Mouse (Mus musculus): Measurements from ENCODE around the gene Cer1. TPM values are rescaled to one million over a fixed set of nuclear protein-coding genes. Genes with fewer than 3 reads are reported as not detected.
A peak's percentile ranks its signal among the peaks of the same experiment; 100 is the strongest.

Gene Cer1
- total RNA-seq, 2 experiments from 2014 or later: 0.29 to 0.42 TPM

DNA sequence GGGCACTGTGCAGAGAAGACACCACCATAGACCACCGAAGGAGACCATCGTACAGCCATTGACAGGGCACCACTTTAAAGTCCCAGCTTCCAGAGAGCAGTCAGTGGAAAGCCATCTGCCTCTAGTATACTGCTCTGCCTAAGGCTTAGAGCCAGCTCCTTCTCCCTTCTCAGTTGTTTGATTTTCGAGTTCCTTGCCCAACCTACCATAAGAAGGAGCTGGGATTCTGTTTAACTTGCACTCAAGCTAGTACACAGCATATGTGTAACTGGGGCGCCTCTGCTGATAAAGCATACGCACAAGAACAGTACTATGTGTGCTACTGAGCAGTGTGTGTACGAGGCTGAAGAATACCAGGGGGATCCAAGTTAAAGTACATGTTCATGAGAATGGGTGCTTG, 5.8 kb downstream of the Cer1 start:
- intact Hi-C loops (cut with DNase I): no loop called here
- no peak for DNase-seq (ENCODE audit: low spot score in 2 of 2)

DNA sequence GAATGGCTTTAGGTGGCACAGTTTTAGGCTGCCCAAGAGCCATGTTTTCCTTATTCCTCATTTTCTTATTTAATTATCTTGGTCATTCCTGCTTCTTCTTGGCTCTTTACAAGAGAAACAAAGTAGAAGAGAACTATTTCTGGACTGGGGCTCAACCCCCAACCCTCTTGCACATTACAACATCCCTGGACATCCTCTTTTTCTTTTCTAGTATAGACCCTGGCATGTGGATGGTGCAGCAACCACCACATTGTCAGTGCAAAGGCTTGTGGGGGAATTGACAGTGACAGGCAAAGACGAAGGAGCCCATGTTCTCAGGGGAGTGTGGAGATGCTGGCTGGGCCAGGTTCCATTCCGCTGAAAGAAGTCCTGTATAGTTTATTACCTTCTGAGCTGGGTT, 8.3 kb downstream of the Cer1 start:
- no peak for DNase-seq (ENCODE audit: low spot score in 2 of 2)
- intact Hi-C loops (cut with DNase I): no loop called here

DNA sequence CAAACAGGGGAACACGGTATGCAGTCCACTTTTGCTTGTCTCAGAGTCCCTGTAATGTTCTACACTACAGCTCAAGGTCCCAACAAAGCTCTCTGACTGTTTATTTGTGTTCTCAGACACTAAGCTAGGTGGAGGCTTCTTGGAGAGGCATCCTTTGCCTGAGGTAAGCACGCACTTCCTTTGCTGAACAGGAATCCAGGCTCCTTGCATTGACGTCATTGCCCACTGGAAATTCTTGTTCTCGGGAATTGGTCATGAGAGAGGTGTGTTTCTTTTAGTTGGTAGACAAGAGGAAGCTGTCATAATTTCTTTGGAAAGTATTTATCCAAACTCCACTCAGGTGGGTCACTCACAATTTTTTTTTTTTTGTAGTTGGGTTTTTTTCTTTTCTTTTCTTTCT, 9.4 kb downstream of the Cer1 start:
- intact Hi-C loops (cut with DNase I): no loop called here
- no peak for DNase-seq (ENCODE audit: low spot score in 2 of 2)

DNA sequence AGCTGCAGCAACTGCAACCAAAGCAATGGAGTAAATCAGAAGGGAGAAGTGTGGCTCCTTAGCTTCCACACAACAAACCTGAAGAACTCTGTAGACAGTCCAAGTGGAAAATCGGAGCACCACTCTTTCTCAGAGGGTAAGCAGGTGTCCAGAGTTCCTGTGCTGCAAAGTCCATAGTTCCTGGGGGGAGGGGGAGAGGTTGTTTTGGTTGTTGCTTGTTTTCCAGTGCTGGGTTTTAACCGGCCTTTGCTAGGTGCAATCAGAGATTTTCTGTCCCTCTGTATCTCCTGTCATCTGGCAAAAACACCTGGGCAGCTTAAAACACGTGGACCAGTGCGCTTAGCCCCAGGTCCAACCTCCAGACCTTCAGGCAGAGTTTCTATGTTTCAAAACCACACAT, 10.2 kb downstream of the Cer1 start:
- no peak for DNase-seq (ENCODE audit: low spot score in 2 of 2)
- intact Hi-C loops (cut with DNase I): no loop called here

DNA sequence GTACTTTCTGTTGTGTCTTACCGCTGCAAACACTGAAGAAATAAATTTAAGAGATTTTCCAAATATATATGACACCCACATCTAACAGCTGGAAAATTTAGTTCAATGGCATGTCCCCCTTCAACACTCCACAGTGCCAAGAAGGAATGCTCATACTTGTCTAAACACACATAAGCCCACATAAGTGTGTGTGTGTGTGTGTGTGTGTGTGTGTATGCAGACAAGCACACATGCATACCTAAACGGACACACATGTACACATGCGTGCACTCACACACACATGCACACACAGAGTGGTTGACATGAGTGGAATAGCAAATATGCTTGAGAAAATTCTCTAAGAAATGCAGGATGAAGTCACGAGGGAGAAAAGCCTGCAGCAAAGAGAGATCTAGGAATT, 12.4 kb downstream of the Cer1 start:
- intact Hi-C loops (cut with DNase I): no loop called here
- DNase-seq (ENCODE audit: low spot score in 2 of 2): no peak

DNA sequence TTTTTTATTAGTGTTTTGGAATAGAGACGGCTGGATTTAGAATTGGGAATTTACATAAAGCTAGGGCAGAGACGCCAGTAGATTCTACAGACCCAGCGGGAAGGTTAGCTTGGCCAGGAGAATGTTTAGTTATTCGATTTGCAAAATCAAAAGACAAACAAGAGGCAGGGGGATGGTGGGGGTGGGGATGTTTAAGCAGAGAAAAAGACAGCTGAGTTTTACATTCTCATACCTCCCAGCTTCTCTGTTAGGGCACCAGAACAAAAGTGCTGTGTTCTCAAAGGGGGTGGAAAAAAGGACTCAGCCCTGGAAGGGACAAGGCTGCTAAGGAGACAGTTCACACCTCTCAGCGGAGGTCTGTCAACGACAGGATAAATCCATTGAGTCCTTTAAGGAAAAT, 12.8 kb downstream of the Cer1 start:
- intact Hi-C loops (cut with DNase I): no loop called here
- no peak for DNase-seq (ENCODE audit: low spot score in 2 of 2)

DNA sequence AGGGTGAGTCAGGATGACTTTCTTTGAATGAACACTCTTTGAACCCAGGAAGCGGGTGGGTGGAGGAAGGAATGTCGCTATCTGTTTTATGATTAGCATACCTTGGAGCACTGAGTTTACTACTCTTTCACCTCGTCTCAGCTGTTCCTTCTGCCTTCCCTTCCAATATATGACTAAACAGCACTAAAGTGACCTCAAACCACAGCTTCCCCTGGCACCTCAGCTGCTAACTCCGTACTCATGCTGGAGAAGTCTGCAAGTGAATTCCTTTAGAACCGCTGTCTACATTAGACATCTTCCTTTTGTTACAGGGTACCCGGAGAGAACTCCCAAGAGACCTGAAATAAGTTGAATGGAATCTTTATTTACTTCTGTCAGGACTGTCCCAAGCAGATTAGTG, 14.0 kb downstream of the Cer1 start:
- no peak for DNase-seq (ENCODE audit: low spot score in 2 of 2)
- intact Hi-C loops (cut with DNase I): no loop called here

DNA sequence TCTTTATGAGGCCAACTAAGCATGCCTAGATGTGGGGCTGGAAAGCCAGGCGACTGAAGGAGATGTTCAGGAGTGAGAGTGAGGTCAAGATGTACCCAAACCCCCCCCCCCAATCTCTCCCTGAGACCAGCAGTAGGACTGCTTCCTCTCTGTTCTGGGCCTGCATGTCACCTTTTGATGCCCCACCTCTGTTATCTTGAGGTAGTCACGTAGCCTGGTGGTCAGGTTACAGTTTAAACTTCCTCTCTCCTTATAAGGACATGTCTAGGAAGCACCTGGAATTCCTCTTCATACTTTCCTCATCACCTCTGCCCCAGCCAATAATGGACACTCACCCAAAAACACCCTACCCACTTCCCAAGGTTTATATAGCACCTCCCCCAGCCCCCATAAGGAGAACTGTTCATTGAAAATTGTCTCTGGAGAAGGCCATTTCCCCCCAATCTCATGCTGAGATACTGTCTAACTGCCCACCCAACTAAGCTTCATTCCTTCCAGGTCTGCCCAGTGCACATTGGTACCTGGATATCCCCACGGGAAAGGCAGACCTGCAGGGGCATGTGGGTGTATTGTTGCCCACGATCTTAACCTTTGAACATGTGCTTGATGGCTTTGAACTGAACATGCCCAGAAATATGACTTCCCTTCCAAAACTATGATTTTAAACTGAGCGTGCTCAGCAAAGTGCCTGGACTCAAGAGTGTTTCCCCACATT, 17.1 kb downstream of the Cer1 start:
- intact Hi-C loops (cut with DNase I): no loop called here

DNA sequence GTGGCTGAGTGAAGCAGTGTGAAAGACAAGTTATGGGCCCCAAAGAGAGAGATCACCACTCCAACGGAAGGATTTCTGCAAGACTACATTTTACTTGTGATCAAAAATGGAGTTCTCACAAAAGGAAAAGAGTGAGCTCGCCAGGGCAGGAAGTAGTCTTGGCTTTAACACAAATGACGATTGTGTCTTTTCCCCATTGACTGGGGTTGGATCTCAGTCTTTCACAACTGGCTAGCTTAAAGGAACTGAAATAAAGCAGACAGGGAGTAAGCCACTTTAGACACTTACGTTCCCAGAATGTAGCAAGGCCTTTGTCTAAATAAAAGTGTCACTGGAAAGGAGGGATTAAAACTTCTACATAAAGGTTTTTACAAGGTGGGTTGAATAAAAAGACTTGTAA, 17.8 kb downstream of the Cer1 start:
- DNase-seq (ENCODE audit: low spot score in 2 of 2): no peak
- intact Hi-C loops (cut with DNase I): no loop called here

More for the DNA sequence above, 17.1 kb downstream of the Cer1 start:
- no peak for DNase-seq (ENCODE audit: low spot score in 2 of 2)

DNA sequence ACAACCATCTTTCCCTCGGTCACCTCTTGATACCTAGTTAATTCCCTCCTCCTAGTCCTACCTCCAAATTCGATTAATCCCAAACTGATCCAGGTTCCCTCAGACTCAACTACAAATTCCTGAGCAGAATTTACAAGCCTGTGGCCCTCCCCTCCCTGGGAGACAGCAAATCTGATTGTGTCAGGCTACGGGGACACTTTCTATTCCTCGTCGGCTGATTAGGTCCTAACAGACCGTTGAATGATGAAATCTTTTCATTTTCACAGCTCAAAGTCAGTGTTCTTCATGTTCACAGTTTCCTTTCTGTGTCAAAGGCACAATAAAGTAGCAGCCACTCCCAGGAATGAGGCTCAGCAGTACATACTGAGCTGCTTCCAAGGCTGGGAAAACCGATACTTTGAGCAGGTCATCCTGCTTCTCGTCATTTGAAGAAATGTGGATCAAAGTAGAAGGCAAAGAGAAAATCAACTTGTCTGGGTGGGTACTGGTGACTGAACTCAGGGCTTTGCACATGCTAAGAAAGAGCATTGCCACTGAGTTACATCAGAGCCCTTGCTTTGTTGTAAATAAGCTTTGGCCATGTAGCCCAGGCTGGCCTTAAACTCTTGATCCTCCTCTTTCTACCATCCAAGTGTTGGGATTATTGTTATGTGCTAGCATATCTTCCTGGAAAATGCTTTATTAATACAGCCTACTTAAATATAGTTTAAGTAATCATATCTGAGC, 19.8 kb downstream of the Cer1 start:
- intact Hi-C loops (cut with DNase I): no loop called here
- no peak for DNase-seq (ENCODE audit: low spot score in 2 of 2)

DNA sequence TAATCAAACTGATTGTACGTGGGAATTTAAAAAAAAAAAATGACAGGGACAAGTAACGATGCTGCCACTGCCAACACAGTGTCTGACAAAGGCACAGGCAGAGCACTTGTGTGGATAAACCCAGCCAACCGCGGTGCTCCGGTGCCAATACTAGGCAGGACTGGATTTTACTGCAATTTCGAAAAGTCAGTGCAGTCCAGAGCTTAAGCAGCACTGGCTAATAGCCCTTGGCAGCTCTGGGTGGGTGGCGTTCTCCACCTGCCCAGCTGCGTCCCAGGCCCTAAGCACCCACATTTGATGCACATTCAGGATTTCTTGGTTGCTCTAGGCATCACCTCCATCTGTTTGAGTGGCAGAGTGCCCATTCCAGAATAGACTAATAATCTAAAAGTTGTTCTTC, 21.6 kb downstream of the Cer1 start:
- no peak for DNase-seq (ENCODE audit: low spot score in 2 of 2)
- intact Hi-C loops (cut with DNase I): no loop called here

DNA sequence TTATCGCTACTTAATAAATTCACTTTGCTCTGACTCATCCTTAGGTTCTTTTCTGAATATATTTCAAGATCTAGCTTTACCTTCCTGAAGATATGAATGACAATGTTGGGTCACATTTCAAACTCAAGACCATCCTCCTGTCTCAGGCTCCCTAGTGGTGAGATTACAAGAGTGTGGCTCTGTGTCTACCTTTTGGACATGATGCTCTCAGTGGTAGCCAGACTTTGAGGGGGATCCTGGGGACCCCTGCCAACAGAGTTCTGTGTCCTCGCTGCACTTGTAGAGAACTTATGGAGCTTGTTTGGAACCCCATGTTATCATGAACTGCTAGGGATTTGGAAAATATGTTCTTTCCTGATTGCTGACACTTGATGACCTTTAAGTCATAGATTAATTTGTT, 23.5 kb downstream of the Cer1 start:
- intact Hi-C loops (cut with DNase I): no loop called here
- no peak for DNase-seq (ENCODE audit: low spot score in 2 of 2)

DNA sequence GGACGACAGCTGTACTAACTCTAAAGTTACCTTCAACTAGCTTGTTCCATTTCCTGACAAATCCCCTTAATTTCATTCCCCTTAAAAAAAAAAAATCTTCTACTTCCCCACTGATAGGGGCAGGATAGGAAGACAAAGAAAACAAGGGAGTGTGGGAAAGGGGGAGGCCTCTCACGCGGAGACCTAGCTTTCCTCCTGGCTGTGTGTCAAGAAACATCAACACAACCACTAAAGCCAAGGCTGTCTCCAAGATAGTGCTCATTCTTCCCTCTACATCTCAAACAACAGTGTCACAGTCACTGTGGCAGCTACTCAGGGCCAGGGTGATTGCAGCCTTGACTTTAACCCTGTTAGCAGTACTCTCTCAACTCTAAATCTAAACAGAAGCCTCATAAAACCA, 24.4 kb downstream of the Cer1 start:
- DNase-seq (ENCODE audit: low spot score in 2 of 2): no peak
- intact Hi-C loops (cut with DNase I): no loop called here

DNA sequence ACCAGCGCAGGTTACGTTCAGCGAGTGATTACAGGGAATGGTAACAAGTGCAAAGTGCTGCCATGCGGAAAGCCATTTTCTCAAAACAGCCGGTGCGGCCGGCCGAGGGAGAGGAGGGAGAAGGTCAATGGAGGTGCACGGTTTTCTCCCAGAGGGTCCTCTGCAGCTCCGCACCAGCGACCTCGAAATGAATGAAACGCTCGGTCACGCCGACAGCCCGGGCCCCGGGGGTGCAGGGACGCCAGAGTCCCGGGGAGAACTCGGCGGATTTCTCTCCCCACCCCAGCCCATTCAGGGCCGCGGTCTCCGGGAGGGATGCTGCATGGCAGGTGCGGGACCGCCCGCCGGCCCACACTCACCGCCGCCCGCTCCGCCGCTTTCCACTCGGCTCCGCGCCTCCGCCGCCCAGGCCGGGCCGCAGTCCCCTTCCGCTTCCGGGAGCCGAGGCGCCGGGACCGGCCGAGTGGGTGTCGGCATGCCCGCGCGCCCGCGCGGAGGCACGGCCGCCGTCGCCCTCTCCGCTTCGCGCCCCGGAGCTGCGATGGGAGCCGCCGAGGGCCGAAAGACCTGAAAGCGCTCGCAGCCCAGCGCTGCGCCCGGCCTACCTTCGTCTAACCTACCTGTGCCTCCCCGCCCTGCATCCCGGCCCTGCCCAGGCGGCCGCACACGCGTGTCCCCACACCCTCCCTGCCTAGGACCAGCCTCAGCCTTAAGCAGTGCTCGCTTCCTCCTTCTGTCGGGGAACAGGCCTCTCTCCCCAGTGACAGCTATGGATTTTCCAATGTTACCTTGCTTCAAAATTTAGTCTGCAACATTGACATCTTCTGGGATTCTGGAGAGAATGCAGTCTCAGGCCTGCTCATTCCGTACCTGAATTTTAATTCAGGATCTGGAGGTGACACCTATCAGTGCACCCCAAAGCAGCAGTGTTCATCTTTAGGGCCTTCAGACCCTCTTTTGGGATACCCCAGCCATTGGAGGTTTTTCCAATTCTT, 25.5 kb downstream of the Cer1 start, which contains the start of gene Zdhhc21:
Gene Zdhhc21 (minus strand): TSS at position 828 of the 995 bp plus-strand sequence.
- peak; percentile 88 to 91 for DNase-seq (ENCODE audit: low spot score in 2 of 2)
- intact Hi-C loops (cut with DNase I): loop anchor here (5.0 to 10.0 kb wide), 2 partner anchors 73 to 335 kb away; no protein-coding TSS in a partner anchor

DNA sequence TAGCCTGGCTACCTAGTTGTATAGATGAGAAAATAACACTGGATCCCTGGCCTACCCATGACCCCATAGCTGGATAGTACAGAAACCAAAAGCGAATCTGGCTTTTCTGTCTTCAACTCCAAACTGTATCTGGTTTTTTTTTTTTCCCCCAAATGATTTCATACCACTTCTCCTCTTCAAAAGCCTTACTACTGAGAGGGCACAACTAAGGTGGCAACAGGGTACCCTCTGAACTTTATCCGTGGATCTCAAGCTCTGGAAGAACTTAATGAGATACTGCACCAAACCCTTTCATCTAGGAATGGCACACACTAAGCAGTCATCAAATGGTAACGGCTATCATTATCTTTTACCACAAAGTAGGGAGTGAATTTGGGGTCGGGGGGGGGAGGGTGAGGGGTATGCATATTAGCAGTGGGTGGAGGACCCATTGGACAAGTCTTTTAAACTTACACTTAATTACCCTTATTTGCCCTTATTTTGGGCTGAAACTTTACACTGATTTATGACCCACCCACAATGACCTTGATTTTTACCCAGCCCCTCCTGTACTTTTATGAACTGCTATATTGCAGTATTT, 26.4 kb downstream of the Cer1 start:
- intact Hi-C loops (cut with DNase I): loop anchor here (5.0 to 10.0 kb wide), 2 partner anchors 74 to 336 kb away; no protein-coding TSS in a partner anchor
- DNase-seq (ENCODE audit: low spot score in 2 of 2): no peak

DNA sequence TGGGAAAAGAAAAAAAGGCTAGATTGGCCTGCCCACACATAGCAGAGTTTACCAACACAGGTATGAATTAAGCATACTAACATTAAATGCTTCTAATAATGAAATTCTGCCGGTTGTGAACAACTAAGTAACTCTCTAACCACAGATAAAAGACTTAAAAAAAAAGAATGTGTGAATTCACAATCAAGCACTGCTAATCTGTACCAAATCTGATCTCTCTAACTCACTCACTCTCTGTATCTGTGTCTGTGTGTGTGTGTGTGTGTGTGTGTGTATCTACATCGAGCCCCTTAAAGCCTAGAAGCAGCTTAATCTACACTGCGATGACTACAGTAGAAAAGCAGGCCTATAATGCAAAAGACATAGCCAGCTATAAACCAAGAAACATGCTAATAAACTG, 28.0 kb downstream of the Cer1 start:
- no peak for DNase-seq (ENCODE audit: low spot score in 2 of 2)
- intact Hi-C loops (cut with DNase I): loop anchor here (5.0 to 10.0 kb wide), 2 partner anchors 75 to 338 kb away; no protein-coding TSS in a partner anchor

DNA sequence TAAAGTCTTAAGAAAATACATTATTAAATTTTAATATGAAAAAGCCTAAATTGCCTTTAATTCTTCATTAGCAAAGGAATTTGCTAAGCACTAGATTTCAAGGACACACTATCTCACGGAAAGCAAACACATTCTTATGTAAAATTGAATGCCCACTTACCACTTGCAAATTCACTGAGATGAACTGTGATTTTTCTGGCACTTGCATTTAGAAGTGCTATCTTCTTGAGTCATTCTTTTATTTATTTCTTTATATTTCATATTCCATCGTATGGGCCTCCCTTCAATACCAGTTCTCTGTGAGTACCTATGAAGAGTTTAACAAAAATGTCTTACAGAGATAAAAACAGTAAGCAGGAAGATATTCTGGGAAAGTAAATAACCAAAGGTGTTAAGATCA, 31.1 kb downstream of the Cer1 start:
- intact Hi-C loops (cut with DNase I): loop anchor here (10.0 kb wide), 1 partner anchor 341 kb away; no protein-coding TSS in a partner anchor
- DNase-seq (ENCODE audit: low spot score in 2 of 2): no peak

DNA sequence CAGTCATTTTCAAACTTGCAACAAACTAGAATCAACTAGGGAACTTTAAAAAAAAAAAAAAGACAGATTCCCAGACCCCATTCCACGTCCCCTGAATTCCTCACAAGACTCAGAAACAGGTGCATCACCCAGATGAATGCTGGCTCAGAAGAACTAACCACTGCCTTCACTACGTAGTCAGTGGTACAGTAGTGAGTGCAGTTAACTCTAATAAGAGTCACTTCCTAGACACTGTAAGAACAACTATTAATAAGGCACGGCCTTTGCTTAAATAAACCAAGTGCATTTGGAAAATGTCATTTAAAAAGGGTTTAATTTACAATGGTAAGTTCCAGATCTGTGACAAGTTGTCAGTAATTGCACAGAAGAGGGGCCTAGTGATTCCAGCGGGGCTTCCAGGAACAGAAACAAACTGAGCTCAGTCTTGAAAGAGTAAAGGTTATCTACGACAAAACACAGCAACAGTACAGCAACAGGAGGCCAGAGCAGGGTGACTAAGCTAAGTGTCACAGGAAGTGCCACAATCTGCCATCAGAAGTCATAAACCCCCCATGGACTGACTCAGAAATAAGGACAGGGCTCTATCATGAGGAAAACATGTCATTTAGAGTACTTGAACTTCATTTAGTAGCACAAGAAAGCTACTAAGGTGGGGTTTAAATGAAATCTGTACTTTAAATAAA, 36.3 kb downstream of the Cer1 start:
- no peak for DNase-seq (ENCODE audit: low spot score in 2 of 2)
- intact Hi-C loops (cut with DNase I): no loop called here

All from left cerebral cortex, postnatal 36 days (tissue).